Mouse (Mus musculus): ENCODE results near the gene Alkbh8. TPM values are rescaled to one million over a fixed set of nuclear protein-coding genes. Genes with fewer than 3 reads are reported as not detected.
"Not testable (repeated sequence)": the region's sequence is repeated elsewhere in the genome, so short reads cannot be mapped to it uniquely, and the experiment has no call there.

Gene Alkbh8
- polyA plus RNA-seq, 1 experiment from 2014 or later: 15.9 TPM

- TF ChIP-seq CTCF (IDR thresholded peaks at IDR 0.05; ENCODE audit: low read depth): no peak
- H3K9ac ChIP-seq (ENCODE audit: low read depth, low read length): no peak overlapping the region
- ATAC-seq (replicated peaks; ENCODE audit: low FRiP score, low read depth): no peak
- no peaks in the 10 kb centered on the region for H3K27me3 ChIP-seq (ENCODE audit: insufficient read depth, low read length)
- no peak overlapping the region for H3K4me3 ChIP-seq (replicated peaks; ENCODE audit: low read depth, low read length)
- H3K9me3 ChIP-seq (replicated peaks; ENCODE audit: low read length): no peaks in the 10 kb centered on the region
- DNase-seq (ENCODE audit: low spot score): no peak
- H3K27ac ChIP-seq: no peak overlapping the region
- WGBS: 73% methylated on average over 3 of the region's 3 CpGs
- no peak overlapping the region for H3K4me2 ChIP-seq (ENCODE audit: low read length)
- no peaks in the 10 kb centered on the region for H3K36me3 ChIP-seq (ENCODE audit: insufficient read depth, low read length)
- no peaks in the 10 kb centered on the region for H3K4me1 ChIP-seq (replicated peaks; ENCODE audit: insufficient read depth, low read length)
Measured at GRCm38 (mm10) chr9:3330737-3331384, 4.1 kb upstream of the Alkbh8 start.

- Histone ChIP-seq H3K4me1 (replicated peaks; ENCODE audit: insufficient read depth, low read length) (0 out of 2 replicates have a peak, but pooled peaks cover 4% of the 10 kb centered on the region), H3K4me2 (ENCODE audit: low read length) (no peak overlapping the region), H3K9me3 (replicated peaks; ENCODE audit: low read length) (no peaks in the 10 kb centered on the region), H3K27ac (no peak overlapping the region), H3K4me3 (replicated peaks; ENCODE audit: low read depth, low read length) (no peak overlapping the region), H3K27me3 (ENCODE audit: insufficient read depth, low read length) (no peaks in the 10 kb centered on the region), H3K9ac (ENCODE audit: low read depth, low read length) (no peak overlapping the region), H3K36me3 (ENCODE audit: insufficient read depth, low read length) (peaks cover 9% of the 10 kb centered on the region; the same call in 1 of the 2 replicates)
- 73% methylated on average over 3 of the region's 3 CpGs for WGBS
- DNase-seq (ENCODE audit: low spot score): no peak
- no peak for ATAC-seq (replicated peaks; ENCODE audit: low FRiP score, low read depth)
- TF ChIP-seq CTCF (IDR thresholded peaks at IDR 0.05; ENCODE audit: low read depth): no peak
Measured at GRCm38 (mm10) chr9:3336661-3337060, 1.7 kb downstream of the Alkbh8 start.

GRCm38 (mm10) chr9:3345136-3345535, 10.2 kb downstream of the Alkbh8 start:
- Histone ChIP-seq H3K9me3 (replicated peaks; ENCODE audit: low read length) (no peaks in the 10 kb centered on the region), H3K4me3 (replicated peaks; ENCODE audit: low read depth, low read length) (no peak overlapping the region), H3K9ac (ENCODE audit: low read depth, low read length) (no peak overlapping the region), H3K27me3 (ENCODE audit: insufficient read depth, low read length) (no peaks in the 10 kb centered on the region), H3K4me1 (replicated peaks; ENCODE audit: insufficient read depth, low read length) (no peaks in the 10 kb centered on the region), H3K27ac (no peak overlapping the region), H3K4me2 (ENCODE audit: low read length) (no peak overlapping the region), H3K36me3 (ENCODE audit: insufficient read depth, low read length) (peaks cover 28% of the 10 kb centered on the region)
- ATAC-seq (replicated peaks; ENCODE audit: low FRiP score, low read depth): no peak
- DNase-seq (ENCODE audit: low spot score): no peak
- TF ChIP-seq CTCF (IDR thresholded peaks at IDR 0.05; ENCODE audit: low read depth): no peak

GRCm38 (mm10) chr9:3345967-3346366, 11.0 kb downstream of the Alkbh8 start:
- WGBS: 92% methylated on average over 1 of the region's 1 CpGs
- no peak for TF ChIP-seq CTCF (IDR thresholded peaks at IDR 0.05; ENCODE audit: low read depth)
- H3K27me3 ChIP-seq (ENCODE audit: insufficient read depth, low read length): no peaks in the 10 kb centered on the region
- H3K27ac ChIP-seq: no peak overlapping the region
- no peaks in the 10 kb centered on the region for H3K4me1 ChIP-seq (replicated peaks; ENCODE audit: insufficient read depth, low read length)
- no peak overlapping the region for H3K4me3 ChIP-seq (replicated peaks; ENCODE audit: low read depth, low read length)
- no peak for ATAC-seq (replicated peaks; ENCODE audit: low FRiP score, low read depth)
- H3K9ac ChIP-seq (ENCODE audit: low read depth, low read length): no peak overlapping the region
- H3K4me2 ChIP-seq (ENCODE audit: low read length): no peak overlapping the region
- peaks cover 29% of the 10 kb centered on the region for H3K36me3 ChIP-seq (ENCODE audit: insufficient read depth, low read length)
- no peaks in the 10 kb centered on the region for H3K9me3 ChIP-seq (replicated peaks; ENCODE audit: low read length)
- DNase-seq (ENCODE audit: low spot score): no peak

DNA sequence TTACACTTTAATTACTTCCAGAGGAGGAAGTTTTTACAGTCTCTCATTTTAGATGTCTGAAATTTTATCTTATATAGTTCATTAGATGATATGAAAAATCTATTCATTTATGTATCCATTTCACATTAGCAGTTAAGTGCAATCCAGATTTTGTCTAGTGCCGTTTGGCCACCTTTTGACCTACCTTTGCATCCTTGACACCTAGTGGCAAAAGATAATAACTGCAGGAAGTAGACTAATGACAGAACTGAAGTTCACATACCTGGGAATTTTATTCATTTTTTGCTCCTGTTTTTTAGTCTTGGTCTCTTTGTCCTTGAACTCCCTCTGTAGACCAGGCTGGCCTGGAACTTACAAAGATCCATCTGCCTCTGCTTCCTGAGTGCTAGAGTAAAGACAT, 15.1 kb downstream of the Alkbh8 start:
- WGBS: 68% methylated on average over 1 of the region's 1 CpGs
- H3K36me3 ChIP-seq (ENCODE audit: insufficient read depth, low read length): peaks cover 20% of the 10 kb centered on the region
- no peaks in the 10 kb centered on the region for H3K27me3 ChIP-seq (ENCODE audit: insufficient read depth, low read length)
- H3K4me2 ChIP-seq (ENCODE audit: low read length): no peak overlapping the region
- no peak overlapping the region for H3K27ac ChIP-seq
- no peak overlapping the region for H3K9ac ChIP-seq (ENCODE audit: low read depth, low read length)
- ATAC-seq (replicated peaks; ENCODE audit: low FRiP score, low read depth): no peak
- no peaks in the 10 kb centered on the region for H3K9me3 ChIP-seq (replicated peaks; ENCODE audit: low read length)
- peak; percentile 28; the same call in 1 of the 2 replicates for TF ChIP-seq CTCF (IDR thresholded peaks at IDR 0.05; ENCODE audit: low read depth)
- H3K4me1 ChIP-seq (replicated peaks; ENCODE audit: insufficient read depth, low read length): no peaks in the 10 kb centered on the region
- DNase-seq (ENCODE audit: low spot score): no peak
- H3K4me3 ChIP-seq (replicated peaks; ENCODE audit: low read depth, low read length): no peak overlapping the region

- not testable (repeated sequence) for H3K4me1 ChIP-seq (replicated peaks; ENCODE audit: insufficient read depth, low read length); H3K9ac ChIP-seq (ENCODE audit: low read depth, low read length); H3K4me2 ChIP-seq (ENCODE audit: low read length); H3K27me3 ChIP-seq (ENCODE audit: insufficient read depth, low read length); H3K4me3 ChIP-seq (replicated peaks; ENCODE audit: low read depth, low read length); H3K36me3 ChIP-seq (ENCODE audit: insufficient read depth, low read length); DNase-seq (ENCODE audit: low spot score); H3K9me3 ChIP-seq (replicated peaks; ENCODE audit: low read length); H3K27ac ChIP-seq; ATAC-seq (replicated peaks; ENCODE audit: low FRiP score, low read depth)
- WGBS: 45% methylated on average over 1 of the region's 1 CpGs
Measured at GRCm38 (mm10) chr9:3376323-3376722, 41.4 kb downstream of the Alkbh8 start.

Data from kidney, postnatal 0 days (tissue).